Mouse (Mus musculus): Measurements from ENCODE around the gene Stpg3.

GRCm38 (mm10) chr2:25197946-25198345 is 16.5 kb downstream of the Stpg3 start:
- TF ChIP-seq CTCF (IDR thresholded peaks at IDR 0.05; ENCODE audit: extremely low read depth, insufficient read depth, low read length) (no peak), POLR2A (IDR thresholded peaks at IDR 0.05; ENCODE audit: extremely low read depth, insufficient read depth, low read length) (no peak)

Data from cortical plate, adult 2 months (tissue).